Mouse (Mus musculus): ENCODE measurements at regions not wholly inside any gene's neighbourhood (a gene's known extent, or its start where the extent isn't known, plus 50 kb on each side); places are given as distances from the start of the nearest gene placed in this dataset.

DNA sequence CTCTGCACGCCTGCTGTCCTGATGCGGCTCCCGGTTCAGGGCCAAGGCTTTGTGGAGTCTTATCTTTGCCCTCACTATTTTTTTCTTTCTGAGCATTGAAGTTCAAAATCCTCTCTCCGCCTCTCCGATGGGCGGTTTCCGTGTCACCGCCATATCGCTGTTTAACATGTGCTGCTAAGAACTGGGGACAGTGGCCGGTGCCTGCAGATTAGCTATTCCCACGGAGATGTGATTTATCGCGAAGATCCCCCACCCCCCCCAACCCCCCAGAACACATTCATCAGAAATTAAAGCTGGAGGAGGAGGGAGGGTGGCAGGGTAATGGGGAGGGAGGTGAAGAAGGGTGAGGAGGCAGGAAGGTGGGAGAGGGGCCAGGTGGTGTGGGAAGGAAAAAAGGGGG lies 151.2 kb upstream of the Lhx5 start:
- Histone ChIP-seq H3K27me3 (replicated peaks; ENCODE audit: control insufficient read depth, insufficient read depth, low read length) (peaks cover 28% of the 10 kb centered on the region), H3K4me1 (replicated peaks; ENCODE audit: control insufficient read depth, insufficient read depth, low read length) (no peaks in the 10 kb centered on the region), H3K9me3 (ENCODE audit: control insufficient read depth) (no peaks in the 10 kb centered on the region), H3K27ac (ENCODE audit: low read depth, low read length) (no peak overlapping the region), H3K4me2 (replicated peaks; ENCODE audit: low read depth) (no peak overlapping the region), H3K4me3 (ENCODE audit: low read depth, low read length) (no peak overlapping the region), H3K9ac (ENCODE audit: low read depth, low read length) (no peak overlapping the region), H3K36me3 (ENCODE audit: control insufficient read depth, insufficient read depth) (no peaks in the 10 kb centered on the region)
- no peak for TF ChIP-seq CTCF (IDR thresholded peaks at IDR 0.05; ENCODE audit: low read depth)
- no peak for ATAC-seq
- 2% methylated on average over 13 of the region's 13 CpGs for WGBS

DNA sequence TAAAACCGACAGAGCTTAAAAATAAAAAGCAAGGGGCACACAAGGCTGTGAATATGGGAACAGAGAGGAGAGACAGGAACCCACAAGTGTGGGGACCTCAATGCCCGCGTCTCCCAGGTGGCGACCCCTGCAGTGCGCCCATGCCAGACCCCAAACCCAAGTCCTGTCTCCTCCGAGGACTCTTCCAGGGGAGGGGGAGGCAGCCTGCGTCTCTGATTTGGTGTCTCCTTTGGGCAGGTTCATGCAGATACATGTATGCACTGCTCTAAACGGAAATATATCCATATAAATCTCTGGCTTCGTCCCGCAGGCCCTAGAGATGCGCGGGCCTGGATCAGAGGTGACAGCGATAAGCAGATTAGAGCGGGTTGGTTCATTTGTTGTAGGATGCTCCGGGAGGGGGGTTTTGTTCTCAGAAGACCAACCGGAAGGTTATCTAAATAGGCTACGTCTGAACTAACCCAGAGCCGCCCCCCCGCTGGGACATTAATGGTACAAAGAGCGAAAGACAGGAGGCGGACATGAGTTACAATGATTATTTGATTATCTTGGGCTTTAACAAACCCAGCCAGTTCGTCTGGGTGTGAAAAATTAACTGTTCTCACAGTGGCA lies 150.4 kb upstream of the Lhx5 start:
- 10% methylated on average over 22 of the region's 22 CpGs for WGBS
- TF ChIP-seq CTCF (IDR thresholded peaks at IDR 0.05; ENCODE audit: low read depth) = no peak
- Histone ChIP-seq H3K4me2 (replicated peaks; ENCODE audit: low read depth) (no peak overlapping the region), H3K27ac (ENCODE audit: low read depth, low read length) (no peak overlapping the region), H3K4me1 (replicated peaks; ENCODE audit: control insufficient read depth, insufficient read depth, low read length) (no peaks in the 10 kb centered on the region), H3K36me3 (ENCODE audit: control insufficient read depth, insufficient read depth) (no peaks in the 10 kb centered on the region), H3K4me3 (ENCODE audit: low read depth, low read length) (no peak overlapping the region), H3K9ac (ENCODE audit: low read depth, low read length) (no peak overlapping the region), H3K27me3 (replicated peaks; ENCODE audit: control insufficient read depth, insufficient read depth, low read length) (peaks cover 31% of the 10 kb centered on the region), H3K9me3 (ENCODE audit: control insufficient read depth) (no peaks in the 10 kb centered on the region)
- no peak for ATAC-seq

- H3K9ac ChIP-seq (ENCODE audit: low read depth, low read length) = no peak overlapping the region
- H3K27me3 ChIP-seq (replicated peaks; ENCODE audit: control insufficient read depth, insufficient read depth, low read length) = peaks cover 31% of the 10 kb centered on the region
- H3K4me2 ChIP-seq (replicated peaks; ENCODE audit: low read depth) = no peak overlapping the region
- H3K9me3 ChIP-seq (ENCODE audit: control insufficient read depth) = no peaks in the 10 kb centered on the region
- no peak overlapping the region for H3K4me3 ChIP-seq (ENCODE audit: low read depth, low read length)
- H3K27ac ChIP-seq (ENCODE audit: low read depth, low read length) = no peak overlapping the region
- no peak for ATAC-seq
- peak; percentile 16; the same call in 1 of the 2 replicates for TF ChIP-seq CTCF (IDR thresholded peaks at IDR 0.05; ENCODE audit: low read depth)
- 37% methylated on average over 18 of the region's 18 CpGs for WGBS
- H3K4me1 ChIP-seq (replicated peaks; ENCODE audit: control insufficient read depth, insufficient read depth, low read length) = no peaks in the 10 kb centered on the region
- H3K36me3 ChIP-seq (ENCODE audit: control insufficient read depth, insufficient read depth) = no peaks in the 10 kb centered on the region
Observed at GRCm38 (mm10) chr5:120281840-120282565, 149.5 kb upstream of the Lhx5 start.

GRCm38 (mm10) chr5:120284625-120285024 lies 146.9 kb upstream of the Lhx5 start:
- ATAC-seq = no peak
- TF ChIP-seq CTCF (IDR thresholded peaks at IDR 0.05; ENCODE audit: low read depth) = no peak
- H3K27me3 ChIP-seq (replicated peaks; ENCODE audit: control insufficient read depth, insufficient read depth, low read length) = peaks cover 43% of the 10 kb centered on the region
- no peak overlapping the region for H3K27ac ChIP-seq (ENCODE audit: low read depth, low read length)
- 39% methylated on average over 8 of the region's 8 CpGs for WGBS
- no peaks in the 10 kb centered on the region for H3K4me1 ChIP-seq (replicated peaks; ENCODE audit: control insufficient read depth, insufficient read depth, low read length)
- H3K36me3 ChIP-seq (ENCODE audit: control insufficient read depth, insufficient read depth) = no peaks in the 10 kb centered on the region
- no peaks in the 10 kb centered on the region for H3K9me3 ChIP-seq (ENCODE audit: control insufficient read depth)
- no peak overlapping the region for H3K4me3 ChIP-seq (ENCODE audit: low read depth, low read length)
- no peak overlapping the region for H3K4me2 ChIP-seq (replicated peaks; ENCODE audit: low read depth)
- H3K9ac ChIP-seq (ENCODE audit: low read depth, low read length) = no peak overlapping the region

- Histone ChIP-seq H3K27me3 (replicated peaks; ENCODE audit: control insufficient read depth, insufficient read depth, low read length) (peaks cover 39% of the 10 kb centered on the region), H3K36me3 (ENCODE audit: control insufficient read depth, insufficient read depth) (no peaks in the 10 kb centered on the region), H3K4me2 (replicated peaks; ENCODE audit: low read depth) (no peak overlapping the region), H3K4me1 (replicated peaks; ENCODE audit: control insufficient read depth, insufficient read depth, low read length) (no peaks in the 10 kb centered on the region), H3K9me3 (ENCODE audit: control insufficient read depth) (no peaks in the 10 kb centered on the region), H3K4me3 (ENCODE audit: low read depth, low read length) (no peak overlapping the region), H3K9ac (ENCODE audit: low read depth, low read length) (no peak overlapping the region), H3K27ac (ENCODE audit: low read depth, low read length) (no peak overlapping the region)
- no peak for ATAC-seq
- WGBS = 44% methylated on average over 9 of the region's 9 CpGs
- no peak for TF ChIP-seq CTCF (IDR thresholded peaks at IDR 0.05; ENCODE audit: low read depth)
Observed at GRCm38 (mm10) chr5:120285036-120285435, 146.5 kb upstream of the Lhx5 start.

- Histone ChIP-seq H3K4me3 (ENCODE audit: low read depth, low read length) (no peak overlapping the region), H3K9ac (ENCODE audit: low read depth, low read length) (no peak overlapping the region), H3K36me3 (ENCODE audit: control insufficient read depth, insufficient read depth) (no peaks in the 10 kb centered on the region), H3K4me1 (replicated peaks; ENCODE audit: control insufficient read depth, insufficient read depth, low read length) (no peaks in the 10 kb centered on the region), H3K9me3 (ENCODE audit: control insufficient read depth) (no peaks in the 10 kb centered on the region), H3K4me2 (replicated peaks; ENCODE audit: low read depth) (no peak overlapping the region), H3K27me3 (replicated peaks; ENCODE audit: control insufficient read depth, insufficient read depth, low read length) (peaks cover 25% of the 10 kb centered on the region), H3K27ac (ENCODE audit: low read depth, low read length) (no peak overlapping the region)
- WGBS = 76% methylated on average over 4 of the region's 4 CpGs
- TF ChIP-seq CTCF (IDR thresholded peaks at IDR 0.05; ENCODE audit: low read depth) = no peak
- ATAC-seq = no peak
Observed at GRCm38 (mm10) chr5:120286787-120287186, 144.7 kb upstream of the Lhx5 start.
